Mouse (Mus musculus) kidney, adult 2 months (tissue): Measurements from ENCODE around the gene Rbm48. TPM values are rescaled to one million over a fixed set of nuclear protein-coding genes. Genes with fewer than 3 reads are reported as not detected.

Experiments used
- DNase-seq: peaks from one replicate; pipeline ENCODE4 v3.0.0; 2021
- H3K27ac ChIP-seq: fragments of 200-500 bp; 2 replicates; pipeline ENCODE4 v1.5.1; 2012; ENCODE audit warnings: low read depth, low read length, control low read depth, inconsistent platforms; ENCODE audit not compliant: insufficient read depth
- H3K27me3 ChIP-seq: fragments of 200-500 bp; replicated peaks from 2 replicates; pipeline ENCODE4 v1.6.1; 2012; ENCODE audit warnings: mild to moderate bottlenecking, moderate library complexity, low read length, inconsistent platforms; ENCODE audit not compliant: control insufficient read depth, insufficient read depth
- H3K36me3 ChIP-seq: fragments of 200-500 bp; 2 replicates; pipeline ENCODE4 v1.6.1; 2012; ENCODE audit warnings: mild to moderate bottlenecking, moderate library complexity, low read length, inconsistent platforms; ENCODE audit not compliant: control insufficient read depth, insufficient read depth
- H3K4me1 ChIP-seq: fragments of 200-500 bp; 2 replicates; pipeline ENCODE4 v1.6.1; 2011; ENCODE audit warnings: low read length; ENCODE audit not compliant: control insufficient read depth, insufficient read depth
- H3K4me3 ChIP-seq: fragments of 200-500 bp; 2 replicates; pipeline ENCODE4 v1.5.1; 2011; ENCODE audit warnings: mild to moderate bottlenecking, low read depth, low read length, control low read depth; ENCODE audit not compliant: insufficient read depth
- CTCF ChIP-seq: fragments of 200-500 bp; conservative IDR thresholded peaks from 2 replicates; pipeline ENCODE4 v1.5.1; 2011; ENCODE audit warnings: low read depth, mild to moderate bottlenecking, control low read depth, low read length, moderate library complexity, mixed read lengths; ENCODE audit not compliant: insufficient read depth, insufficient read length
- POLR2A ChIP-seq: fragments of 200-500 bp; IDR thresholded peaks from one replicate; pipeline ENCODE4 v1.6.1; 2011; ENCODE audit warnings: low read depth, low read length, control low read depth
- WGBS: fragments of 180-500 bp; shearing (Covaris S2); methylation state at CpG from one replicate; pipeline ENCODE4 v1.1.7; 2018; 5-methylcytosine and 5-hydroxymethylcytosine counted together
- polyA plus RNA-seq: library from polyadenylated mRNA; depleted of rRNA; stranded (reverse); fragments of >200 nt; gene quantifications from 2 replicates; pipeline ENCODE4 v1.2.3, GENCODE M21; 2012

Rbm48 gene
- polyA plus RNA-seq, 1 experiment, result 4.3 TPM

DNA sequence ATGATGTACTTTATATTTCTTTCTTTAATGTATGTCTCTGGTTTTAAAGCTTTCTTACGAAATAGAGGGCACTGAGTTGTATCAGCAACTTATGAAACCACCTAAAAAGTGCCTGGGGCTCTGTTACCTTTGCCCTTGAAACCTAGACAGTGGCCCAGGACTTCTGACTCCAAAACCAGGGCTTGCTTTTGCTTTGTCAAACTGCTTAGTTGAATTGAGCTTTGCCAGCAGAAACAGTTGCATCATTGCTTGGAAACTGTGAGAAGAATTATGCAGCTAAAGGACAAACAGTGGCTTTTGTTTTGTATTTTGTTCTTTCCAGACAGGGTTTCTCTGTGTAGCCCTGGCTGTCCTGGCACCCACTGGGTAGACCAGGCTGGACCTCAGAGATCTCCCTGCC is 3.9 kb upstream of the Rbm48 start:
- no peak overlapping the region for H3K4me3 ChIP-seq
- DNase-seq, result peak; percentile 17
- no peak overlapping the region for H3K27ac ChIP-seq
- TF ChIP-seq POLR2A, result no peak
- no peak for TF ChIP-seq CTCF
- H3K27me3 ChIP-seq, result no peaks in the 10 kb centered on the region
- WGBS, result 55% methylated on average over 1 of the region's 1 CpGs
- H3K36me3 ChIP-seq, result no peaks in the 10 kb centered on the region; the same call in 1 of the 2 replicates
- 0 out of 2 replicates have a peak, but pooled peaks cover 1% of the 10 kb centered on the region for H3K4me1 ChIP-seq

DNA sequence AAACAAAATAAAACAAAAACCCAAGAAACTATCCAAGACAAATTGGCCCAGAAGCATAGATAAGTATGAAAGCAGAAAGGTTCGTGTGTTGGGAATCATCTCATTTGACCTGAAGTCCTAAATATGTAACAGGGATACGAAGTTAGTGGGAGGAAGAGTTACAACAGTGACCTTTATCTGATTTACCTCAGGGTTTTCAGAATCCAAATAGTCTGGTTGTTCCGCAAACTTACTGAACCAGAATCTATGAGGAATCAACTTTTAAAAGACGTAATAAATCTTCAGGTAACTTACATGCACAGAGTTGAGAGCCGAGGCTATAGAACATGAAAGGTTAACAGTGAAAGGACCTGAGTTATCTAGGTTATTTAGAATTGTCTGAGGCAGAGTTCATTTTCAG is 2.4 kb upstream of the Rbm48 start:
- DNase-seq, result no peak
- H3K36me3 ChIP-seq, result no peaks in the 10 kb centered on the region
- no peaks in the 10 kb centered on the region for H3K27me3 ChIP-seq
- no peak for TF ChIP-seq CTCF
- TF ChIP-seq POLR2A, result no peak
- no peak overlapping the region for H3K4me3 ChIP-seq
- WGBS, result 82% methylated on average over 5 of the region's 5 CpGs
- 0 out of 2 replicates have a peak, but pooled peaks cover 6% of the 10 kb centered on the region for H3K4me1 ChIP-seq
- no peak overlapping the region for H3K27ac ChIP-seq

DNA sequence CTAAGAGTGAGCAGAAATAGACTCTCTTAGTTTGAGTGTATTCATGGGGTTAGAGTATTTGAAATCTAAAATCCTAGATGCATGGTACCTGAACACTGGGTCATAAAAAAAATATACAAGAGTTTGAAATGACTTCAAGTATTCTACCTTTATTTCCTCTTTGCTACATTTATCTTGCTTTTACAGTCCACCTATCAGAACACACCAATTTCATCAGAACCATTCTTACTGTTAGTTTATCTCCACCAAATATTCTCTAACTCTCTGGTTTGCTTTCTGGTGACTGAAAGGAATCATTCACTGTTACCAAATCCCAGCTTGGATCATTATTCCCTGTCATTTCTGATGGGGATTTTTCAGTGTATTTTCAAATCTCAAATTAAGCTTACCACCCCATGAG is 786 bp upstream of the Rbm48 start:
- Histone ChIP-seq H3K4me1 (0 out of 2 replicates have a peak, but pooled peaks cover 6% of the 10 kb centered on the region), H3K4me3 (no peak overlapping the region), H3K27me3 (no peaks in the 10 kb centered on the region), H3K36me3 (no peaks in the 10 kb centered on the region), H3K27ac (no peak overlapping the region)
- no peak for TF ChIP-seq CTCF
- TF ChIP-seq POLR2A, result no peak
- DNase-seq, result no peak

DNA sequence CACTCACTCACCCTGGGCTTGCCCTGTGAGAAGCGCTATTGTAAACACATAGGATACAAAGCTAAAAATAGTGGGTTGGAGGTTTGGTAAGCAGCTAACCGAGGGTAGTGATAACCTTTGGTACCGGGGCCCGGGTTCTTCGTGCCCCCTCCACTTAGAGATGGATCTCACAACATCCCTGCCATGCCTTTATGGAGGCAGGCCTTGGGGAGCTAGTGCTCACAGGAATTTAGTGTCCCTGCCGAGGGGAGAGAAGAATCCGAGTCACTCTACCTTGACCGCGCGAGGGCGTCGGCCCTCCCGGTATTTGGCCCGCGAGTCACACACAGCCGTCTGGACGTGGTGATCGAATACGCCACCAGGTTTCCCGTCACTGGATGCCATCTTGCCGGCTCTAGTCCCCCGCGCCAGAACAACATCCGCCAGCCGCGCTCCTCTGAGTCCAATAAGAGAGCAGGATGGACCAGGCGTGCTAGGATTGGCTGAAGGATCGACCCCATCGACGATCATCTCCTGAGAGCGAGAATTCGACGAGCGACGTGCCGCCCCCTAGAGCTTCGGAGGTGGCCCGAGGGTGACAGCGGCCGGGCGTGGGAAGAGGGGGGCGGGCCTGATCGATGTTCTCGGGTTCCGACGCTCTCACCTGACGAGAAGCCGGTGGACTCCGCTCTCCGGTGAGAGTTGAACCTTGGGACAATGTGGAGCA is 539 bp downstream of the Rbm48 start, which contains the start of gene Pex1:
TSS of gene Pex1 (plus strand) at position 374 of the 706 bp plus-strand sequence.
- TF ChIP-seq POLR2A (no peak), CTCF (peak; percentile 45)

DNA sequence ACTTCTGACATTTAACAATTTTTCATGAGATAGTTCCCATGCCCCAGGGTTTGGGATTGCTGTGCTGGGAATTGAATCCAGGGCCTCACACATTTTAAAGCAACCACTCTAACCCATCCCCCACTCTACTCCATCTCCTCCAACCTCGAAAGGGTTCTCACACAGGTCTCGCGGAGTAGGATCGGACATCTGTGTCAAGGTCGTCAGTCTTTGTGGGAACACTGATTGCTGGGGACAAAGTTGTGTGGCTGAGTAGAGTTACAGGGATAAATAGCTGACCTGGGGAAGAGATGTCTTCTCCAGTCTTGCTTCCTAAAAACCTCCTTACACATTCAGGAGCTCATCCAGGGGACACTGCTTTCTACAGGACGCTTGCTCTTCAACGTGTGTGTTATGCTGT is 17.3 kb downstream of the Rbm48 start:
- H3K36me3 ChIP-seq, result peaks cover 8% of the 10 kb centered on the region
- TF ChIP-seq CTCF (no peak), POLR2A (no peak)
- no peaks in the 10 kb centered on the region for H3K27me3 ChIP-seq
- 93% methylated on average over 7 of the region's 7 CpGs for WGBS
- no peak overlapping the region for H3K27ac ChIP-seq
- H3K4me1 ChIP-seq, result no peaks in the 10 kb centered on the region
- DNase-seq, result no peak
- no peak overlapping the region for H3K4me3 ChIP-seq

More for the DNA sequence above, 539 bp downstream of the Rbm48 start, which contains the start of gene Pex1:
- peak within 1 kb of the TSS; percentile 84 for H3K27ac ChIP-seq
- under 1% methylated on average over 50 of the region's 50 CpGs for WGBS
- 0 out of 2 replicates have a peak, but pooled peaks cover 6% of the 10 kb centered on the region for H3K4me1 ChIP-seq
- peak; percentile 98 for DNase-seq
- peak within 1 kb of the TSS; percentile 86 for H3K4me3 ChIP-seq
- H3K36me3 ChIP-seq, result no peaks in the 10 kb centered on the region
- no peaks in the 10 kb centered on the region for H3K27me3 ChIP-seq

DNA sequence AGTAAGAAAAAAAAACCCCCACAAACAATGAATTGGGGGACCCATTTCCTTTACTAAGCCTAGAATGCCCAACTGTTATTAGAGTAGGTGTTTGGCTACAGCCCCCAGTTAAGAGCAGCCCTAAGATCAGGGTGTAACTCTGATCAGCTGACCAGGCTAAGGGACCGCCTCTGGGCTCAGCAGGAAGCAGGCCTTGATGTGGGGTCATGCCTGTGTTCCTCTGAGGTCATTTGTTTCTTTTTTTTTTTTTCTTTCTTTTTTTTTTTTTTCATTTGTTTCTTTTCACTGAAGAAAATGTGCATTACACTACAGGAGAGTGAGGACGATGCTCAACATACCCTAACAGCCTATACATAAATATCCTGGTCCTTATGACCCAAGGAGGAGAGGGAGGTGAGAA is 18.4 kb downstream of the Rbm48 start:
- no peak for DNase-seq
- 93% methylated on average over 2 of the region's 2 CpGs for WGBS
- Histone ChIP-seq H3K4me1 (no peaks in the 10 kb centered on the region), H3K27me3 (no peaks in the 10 kb centered on the region), H3K27ac (no peak overlapping the region), H3K4me3 (no peak overlapping the region), H3K36me3 (peaks cover 15% of the 10 kb centered on the region)
- no peak for TF ChIP-seq CTCF
- no peak for TF ChIP-seq POLR2A

DNA sequence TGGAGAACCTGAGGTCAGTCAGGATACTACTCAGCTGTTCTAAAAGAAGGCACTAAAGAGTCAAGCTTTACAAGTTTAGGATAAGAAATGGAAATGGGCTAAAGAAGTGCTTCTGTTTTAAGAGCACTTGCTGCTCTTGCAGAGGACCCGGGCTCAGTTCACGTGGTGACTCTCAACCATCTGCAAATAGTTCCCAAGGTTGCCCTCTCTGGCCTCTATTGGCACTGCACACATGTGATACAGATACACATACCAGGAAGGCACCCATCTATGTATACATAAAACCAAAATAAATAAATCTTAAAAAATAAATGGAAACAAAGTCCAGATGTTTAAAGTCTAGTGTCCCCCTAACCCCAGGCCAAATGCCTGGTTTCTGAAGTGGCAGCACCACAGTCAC is 21.6 kb downstream of the Rbm48 start:
- Histone ChIP-seq H3K4me3 (no peak overlapping the region), H3K27me3 (no peaks in the 10 kb centered on the region), H3K27ac (no peak overlapping the region), H3K4me1 (no peaks in the 10 kb centered on the region), H3K36me3 (peaks cover 21% of the 10 kb centered on the region)
- no peak for DNase-seq
- WGBS, result 95% methylated on average over 2 of the region's 2 CpGs
- TF ChIP-seq POLR2A (no peak), CTCF (no peak)
